Mouse (Mus musculus): ENCODE results near the gene Gm39566. TPM values are rescaled to one million over a fixed set of nuclear protein-coding genes. Genes with fewer than 3 reads are reported as not detected.

Gene Gm39566
- total RNA-seq, 4 experiments from 2014 or later, result not detected

GRCm38 (mm10) chr11:69797924-69798323 is 17.2 kb downstream of the Gm39566 start:
- no peak for DNase-seq (ENCODE audit: low spot score in 2 of 2)

DNA sequence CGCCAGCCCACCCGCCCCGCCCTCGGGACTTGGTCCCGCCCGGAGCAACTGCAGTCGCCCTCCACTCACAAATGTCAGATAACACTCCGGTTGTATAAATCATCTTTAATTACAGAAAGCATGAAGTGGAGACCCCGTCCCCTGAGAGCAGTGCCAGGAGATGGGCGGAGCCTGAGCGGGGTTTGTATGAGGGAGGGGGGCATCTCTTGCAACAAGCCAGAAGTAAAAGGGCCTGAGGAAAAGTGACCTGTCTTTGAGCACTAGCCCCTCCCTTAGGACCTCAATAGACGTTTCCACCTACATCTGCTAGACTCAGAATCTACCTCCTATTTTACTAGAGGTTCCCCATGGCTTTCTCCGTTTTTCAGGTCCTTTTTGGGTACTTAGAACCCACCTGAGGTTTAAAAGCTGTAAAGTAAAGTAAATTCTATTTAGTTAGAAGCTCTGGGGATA is 19.1 kb downstream of the Gm39566 start:
- DNase-seq (ENCODE audit: low spot score in 2 of 2), result no peak

DNA sequence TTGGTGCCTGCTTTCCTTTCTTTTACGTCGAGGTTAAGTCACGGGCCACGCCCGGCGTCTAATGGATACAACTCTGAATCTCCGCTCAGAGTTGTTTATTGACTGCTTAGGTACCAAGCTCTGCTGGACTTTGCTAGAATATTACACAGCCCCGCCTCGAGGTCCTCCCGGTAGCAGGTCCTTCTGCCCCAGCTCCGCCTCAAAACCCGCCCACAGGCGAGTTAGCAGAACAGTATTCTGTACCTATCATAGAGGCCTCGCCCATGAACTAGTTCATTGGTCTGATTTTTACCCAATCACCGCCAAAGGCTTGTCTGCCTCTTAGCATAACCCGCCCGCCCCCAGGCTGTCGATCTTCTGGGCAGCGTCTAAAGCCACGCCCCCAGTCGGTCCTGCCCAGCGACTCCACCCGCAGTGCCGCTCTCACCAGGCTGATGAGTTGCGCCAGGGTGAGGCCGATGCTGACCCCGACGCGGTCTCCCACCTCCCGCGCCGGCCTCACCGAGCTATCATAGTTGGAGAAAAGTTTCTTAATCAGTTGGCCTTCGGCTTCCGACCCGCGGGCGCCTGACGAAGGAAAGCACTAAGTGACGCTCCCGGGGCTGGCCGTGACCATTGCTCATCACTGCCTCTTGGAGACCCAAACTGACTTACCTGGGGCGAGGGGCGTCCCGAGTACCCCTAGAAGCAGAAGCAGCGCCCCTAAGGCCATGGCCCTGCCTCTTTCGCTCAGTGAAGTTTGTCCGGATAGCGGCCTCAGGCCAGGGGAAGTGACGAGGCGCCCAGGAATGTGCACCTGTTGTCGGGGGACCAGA is 19.7 kb downstream of the Gm39566 start, which contains the start of gene Chrnb1:
Gene Chrnb1 (minus strand): TSS at position 776 of the 815 bp plus-strand sequence.
- DNase-seq (ENCODE audit: low spot score in 2 of 2), result peak; percentile 88 to 93

DNA sequence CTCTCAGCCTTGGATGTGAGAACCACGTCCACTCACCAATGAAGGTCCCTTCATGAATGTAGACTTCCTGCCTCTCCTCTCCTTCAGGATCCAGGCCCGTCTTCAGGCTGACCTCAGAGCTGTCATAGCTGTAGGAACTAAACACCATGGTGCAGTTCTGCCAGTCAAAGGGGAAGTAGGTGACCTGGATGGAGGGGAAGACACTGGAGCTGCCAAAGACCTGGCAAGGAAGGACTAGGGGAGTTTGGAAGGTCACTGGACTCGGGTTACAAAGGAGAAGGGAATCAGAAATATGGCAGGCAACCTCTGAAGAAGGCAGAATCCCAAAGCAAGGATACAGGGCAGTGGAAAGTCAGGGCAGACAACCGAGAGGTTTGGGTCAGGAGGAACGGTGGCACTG is 21.7 kb downstream of the Gm39566 start:
- DNase-seq (ENCODE audit: low spot score in 2 of 2), result no peak

GRCm38 (mm10) chr11:69791420-69791819 is 23.7 kb downstream of the Gm39566 start:
- DNase-seq (ENCODE audit: low spot score in 2 of 2), result no peak

- DNase-seq (ENCODE audit: low spot score in 2 of 2), result no peak
Observed at GRCm38 (mm10) chr11:69789431-69789830, 25.7 kb downstream of the Gm39566 start.

GRCm38 (mm10) chr11:69787306-69787705 is 27.8 kb downstream of the Gm39566 start:
- DNase-seq (ENCODE audit: low spot score in 2 of 2), result no peak

DNA sequence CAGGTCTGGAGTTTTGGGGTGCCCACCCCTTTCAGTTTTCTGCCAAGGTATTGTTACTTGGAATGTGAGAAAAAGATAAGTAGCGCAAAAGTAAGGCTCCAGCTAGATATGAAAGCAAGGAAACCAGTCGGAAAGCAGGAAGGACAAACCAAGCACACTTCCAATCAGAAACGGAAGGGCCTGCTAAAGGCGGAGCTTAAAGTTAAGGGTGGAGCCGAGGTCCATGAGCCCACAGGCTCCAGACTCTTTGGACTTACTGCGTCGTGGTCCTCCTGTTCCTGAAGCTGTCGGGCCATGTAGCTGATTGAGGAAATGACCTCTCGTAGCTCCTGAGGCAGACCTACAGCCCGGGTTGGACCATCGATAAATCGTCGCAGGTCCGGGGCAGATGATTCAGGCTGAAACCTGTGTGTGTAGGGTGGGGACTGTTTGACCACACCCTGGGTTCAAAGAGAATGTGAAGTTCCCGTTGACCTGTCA is 30.3 kb downstream of the Gm39566 start:
- no peak for DNase-seq (ENCODE audit: low spot score in 2 of 2)

- DNase-seq (ENCODE audit: low spot score in 2 of 2), result no peak
Observed at GRCm38 (mm10) chr11:69781828-69782227, 33.3 kb downstream of the Gm39566 start.

DNA sequence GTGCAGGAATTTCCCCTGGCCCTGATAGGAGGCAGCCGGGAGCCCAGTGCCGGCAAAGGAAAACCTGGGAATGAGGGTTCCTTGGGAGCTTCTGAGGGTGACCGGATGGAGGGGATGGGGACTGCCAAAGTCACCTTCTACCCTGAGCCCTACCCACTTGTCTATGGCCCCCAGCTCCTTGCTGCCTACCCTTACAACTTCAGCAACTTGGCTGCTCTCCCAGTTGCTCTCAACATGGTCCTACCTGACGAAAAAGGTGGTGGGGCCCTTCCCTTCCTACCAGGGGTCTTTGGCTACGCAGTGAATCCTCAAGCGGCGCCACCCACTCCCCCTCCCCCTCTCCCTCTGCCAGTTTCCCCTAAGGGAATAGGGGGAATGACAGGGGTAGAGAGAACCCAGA is 36.1 kb downstream of the Gm39566 start:
- DNase-seq (ENCODE audit: low spot score in 2 of 2), result no peak

GRCm38 (mm10) chr11:69778258-69778982 is 36.7 kb downstream of the Gm39566 start:
- no peak for DNase-seq (ENCODE audit: low spot score in 2 of 2)

DNA sequence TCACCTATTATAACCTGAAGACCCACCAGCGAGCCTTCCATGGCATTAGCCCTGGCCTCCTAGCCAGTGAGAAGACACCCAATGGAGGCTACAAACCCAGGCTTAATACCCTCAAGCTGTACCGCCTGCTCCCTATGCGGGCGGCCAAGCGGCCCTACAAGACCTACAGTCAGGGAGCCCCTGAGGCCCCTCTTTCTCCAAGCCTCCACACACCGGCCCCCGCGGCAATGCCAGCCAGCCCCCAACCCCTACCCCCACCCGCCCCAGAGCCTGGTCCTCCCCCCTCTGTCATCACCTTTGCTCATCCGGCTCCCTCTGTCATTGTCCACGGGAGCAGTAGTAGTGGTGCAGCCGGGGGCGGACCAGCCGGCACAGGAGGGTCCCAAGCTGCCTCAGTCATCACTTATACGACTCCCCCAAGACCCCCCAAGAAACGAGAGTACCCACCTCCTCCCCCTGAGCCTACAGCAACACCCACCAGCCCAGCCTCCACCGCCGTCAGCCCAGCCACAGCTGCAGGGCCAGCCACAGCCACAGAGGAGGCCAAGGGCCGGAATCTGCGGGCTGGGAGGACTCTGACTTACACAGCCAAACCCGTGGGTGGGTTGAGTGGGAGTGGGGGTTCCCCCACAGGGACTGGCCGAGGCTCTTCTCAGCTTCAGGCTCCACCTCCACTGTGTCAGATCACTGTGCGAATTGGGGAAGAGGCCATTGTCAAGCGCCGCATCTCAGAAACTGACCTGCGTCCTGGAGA is 37.4 kb downstream of the Gm39566 start:
- DNase-seq (ENCODE audit: low spot score in 2 of 2), result no peak

DNA sequence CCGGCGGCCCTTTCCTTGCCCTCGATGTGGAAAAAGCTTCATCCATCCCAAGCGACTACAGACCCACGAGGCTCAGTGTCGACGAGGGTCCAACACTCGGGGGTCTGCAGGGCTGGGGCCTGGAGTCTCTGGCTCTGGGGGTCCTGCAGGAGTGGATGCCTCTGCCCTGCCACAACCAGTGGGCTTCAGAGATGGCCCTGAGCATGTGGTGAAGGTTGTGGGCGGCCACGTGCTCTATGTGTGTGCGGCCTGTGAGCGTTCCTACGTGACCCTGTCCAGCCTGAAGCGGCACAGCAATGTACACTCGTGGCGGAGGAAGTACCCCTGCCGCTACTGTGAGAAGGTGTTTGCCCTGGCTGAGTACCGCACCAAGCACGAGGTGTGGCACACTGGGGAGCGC is 38.6 kb downstream of the Gm39566 start:
- DNase-seq (ENCODE audit: low spot score in 2 of 2), result no peak

DNA sequence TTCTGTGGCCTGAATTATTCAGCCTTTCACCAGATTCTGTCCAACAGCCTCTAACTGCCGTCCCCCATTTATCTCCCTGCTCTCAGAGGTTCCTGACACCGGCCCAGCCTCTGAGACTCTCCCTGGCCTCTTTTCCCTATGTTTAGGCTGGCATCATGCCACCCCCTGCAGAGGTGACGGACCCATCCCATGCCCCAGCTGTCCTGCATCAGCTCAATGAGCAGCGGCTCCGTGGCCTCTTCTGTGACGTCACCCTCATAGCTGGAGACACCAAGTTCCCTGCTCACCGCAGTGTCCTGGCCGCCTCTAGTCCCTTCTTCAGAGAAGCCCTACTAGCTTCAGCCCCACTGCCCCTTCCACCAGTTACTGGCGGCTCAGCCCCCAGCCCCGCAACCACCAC is 39.4 kb downstream of the Gm39566 start:
- DNase-seq (ENCODE audit: low spot score in 2 of 2), result no peak

DNA sequence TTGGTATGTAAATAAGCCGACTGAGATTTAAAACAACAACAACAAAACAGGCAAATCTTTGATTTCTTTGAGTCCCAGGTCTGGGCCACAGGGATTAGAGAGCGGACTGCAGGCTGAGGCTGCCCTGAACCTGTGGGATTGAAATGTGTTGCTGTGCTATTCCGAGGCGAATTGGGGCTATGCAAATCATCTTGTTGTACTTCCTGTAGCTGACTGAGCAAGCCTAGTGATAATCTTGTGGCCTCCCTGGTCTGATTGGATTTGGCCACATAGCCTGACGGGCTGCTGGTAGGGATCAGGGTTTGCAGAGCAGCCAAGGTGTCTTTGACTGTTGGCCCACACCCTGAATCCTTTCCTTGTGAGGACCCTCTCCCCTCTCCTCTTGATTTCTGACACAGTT is 40.1 kb downstream of the Gm39566 start:
- DNase-seq (ENCODE audit: low spot score in 2 of 2), result no peak

GRCm38 (mm10) chr11:69767625-69767909 is 47.5 kb downstream of the Gm39566 start:
- DNase-seq (ENCODE audit: low spot score in 2 of 2), result no peak

- DNase-seq (ENCODE audit: low spot score in 2 of 2), result no peak
Observed at GRCm38 (mm10) chr11:69766872-69767624, 48.0 kb downstream of the Gm39566 start.

GRCm38 (mm10) chr11:69766126-69766609 is 48.9 kb downstream of the Gm39566 start:
- peak in 1 of 2 experiments; percentile 67 for DNase-seq (ENCODE audit: low spot score in 2 of 2)

DNA sequence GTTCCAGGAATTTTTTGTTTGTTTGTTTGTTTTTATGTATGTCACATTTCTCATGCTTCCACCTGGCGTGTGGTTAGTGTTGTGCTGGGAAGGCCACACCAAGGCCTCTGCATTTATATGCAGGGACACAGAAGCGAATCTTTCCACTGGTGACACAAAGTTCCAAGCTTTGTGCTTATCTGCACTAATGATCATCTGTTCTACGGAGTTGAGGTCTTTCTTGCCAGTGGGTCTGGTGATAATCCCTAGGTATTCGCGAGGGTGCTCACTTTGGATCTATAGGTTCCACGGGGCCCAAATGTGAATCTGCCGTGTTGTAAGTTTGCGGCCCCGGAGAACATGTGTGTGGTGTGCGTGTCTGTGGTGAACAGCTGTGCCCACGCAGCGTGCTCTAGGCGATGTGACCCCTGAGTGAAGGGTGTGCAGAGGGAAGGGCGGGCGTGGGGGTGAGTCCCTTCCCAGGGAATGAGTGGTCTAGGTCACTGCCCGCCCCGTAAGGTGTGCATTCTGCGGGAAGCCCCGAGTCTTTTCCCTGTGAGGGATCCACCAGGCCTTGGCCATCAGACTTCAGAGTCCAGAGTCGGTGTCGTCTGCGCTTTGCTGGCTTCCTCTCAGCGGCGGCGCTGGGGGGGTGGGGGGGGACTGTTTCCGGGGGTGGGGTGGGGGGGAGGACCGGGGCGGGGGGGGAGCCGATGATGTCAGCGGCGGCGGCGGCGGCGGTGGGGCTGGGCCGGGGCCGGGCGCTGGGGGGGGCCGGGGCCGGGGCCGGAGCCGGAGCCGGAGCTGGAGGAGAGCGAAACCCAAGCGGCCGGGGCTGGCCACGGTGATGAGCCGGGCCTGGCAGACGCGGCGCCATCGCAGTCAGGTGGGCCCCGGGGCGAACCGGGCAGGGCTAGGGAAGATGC is 49.6 kb downstream of the Gm39566 start, which contains the start of gene Zbtb4:
Gene Zbtb4 (plus strand): TSS at position 692 of the 905 bp plus-strand sequence.
- no peak for DNase-seq (ENCODE audit: low spot score in 2 of 2)

GRCm38 (mm10) chr11:69763551-69763950 is 51.5 kb downstream of the Gm39566 start:
- DNase-seq (ENCODE audit: low spot score in 2 of 2), result no peak

All from layer of hippocampus, adult 8-10 months (tissue).